Mouse (Mus musculus) lung, embryonic 14.5 days (tissue): ENCODE data around the gene Olfr522. TPM values are rescaled to one million over a fixed set of nuclear protein-coding genes. Genes with fewer than 3 reads are reported as not detected.

ENCODE experiments used
- ATAC-seq: fragments of 200-750 bp; cut with Nextera tagmentation; 2 replicates; pipeline ENCODE4 v1.8.0; 2017; ENCODE audit warnings: mild to moderate bottlenecking, moderate TSS enrichment, moderate library complexity; ENCODE audit not compliant: insufficient read depth
- DNase-seq: peaks from one replicate; pipeline ENCODE4 v3.0.0-alpha.2; 2015
- H3K27ac ChIP-seq: fragments of 300-500 bp; sonication (generic); 2 replicates; pipeline ENCODE4 v1.5.1; 2014; ENCODE audit warnings: low read depth, mild to moderate bottlenecking, moderate library complexity
- H3K27me3 ChIP-seq: fragments of 300-500 bp; sonication (generic); 2 replicates; pipeline ENCODE4 v1.6.1; 2014; ENCODE audit warnings: low read length, control low read depth; ENCODE audit not compliant: insufficient read depth
- H3K36me3 ChIP-seq: fragments of 300-500 bp; sonication (generic); 2 replicates; pipeline ENCODE4 v1.6.1; 2014; ENCODE audit warnings: control low read depth; ENCODE audit not compliant: insufficient read depth
- H3K4me1 ChIP-seq: fragments of 300-500 bp; sonication (generic); 2 replicates; pipeline ENCODE4 v1.6.1; 2014; ENCODE audit warnings: antibody characterized with exemption, control low read depth; ENCODE audit not compliant: insufficient read depth
- H3K4me2 ChIP-seq: fragments of 300-500 bp; sonication (generic); 2 replicates; pipeline ENCODE4 v1.6.1; 2014; ENCODE audit warnings: mild to moderate bottlenecking
- H3K4me3 ChIP-seq: fragments of 300-500 bp; sonication (generic); 2 replicates; pipeline ENCODE4 v1.5.1; 2014; ENCODE audit warnings: low read depth, low read length
- H3K9ac ChIP-seq: fragments of 300-500 bp; sonication (generic); 2 replicates; pipeline ENCODE4 v1.6.1; 2014
- H3K9me3 ChIP-seq: fragments of 300-500 bp; sonication (generic); 2 replicates; pipeline ENCODE4 v1.6.1; 2016; ENCODE audit warnings: low read depth, low read length, control low read depth
- CTCF ChIP-seq: IDR thresholded peaks from 2 replicates; pipeline ENCODE4 v1.5.1; 2016; ENCODE audit warnings: antibody characterized with exemption, low read depth
- WGBS: fragments of 180-500 bp; shearing (Covaris S2); extraction: QIAGEN DNeasy Blood & Tissue Kit; methylation state at CpG from one replicate; pipeline ENCODE4 v1.1.7; 2014; 5-methylcytosine and 5-hydroxymethylcytosine counted together
- polyA plus RNA-seq: library from polyadenylated mRNA; unstranded; fragments of >200 nt; fragmentation: Nextera tagmentation; extraction: Ambion mirVana; gene quantifications from 2 replicates; pipeline ENCODE4 v1.2.1, GENCODE M21; 2014

The Olfr522 gene
- polyA plus RNA-seq, 1 experiment from 2014 or later, result not detected

GRCm38 (mm10) chr7:140186646-140187620 lies 22.4 kb upstream of the Olfr522 start:
- H3K9me3 ChIP-seq, result no peaks in the 10 kb centered on the region
- no peak for ATAC-seq
- 60% methylated on average over 18 of the region's 18 CpGs for WGBS
- H3K4me3 ChIP-seq, result no peak overlapping the region
- DNase-seq, result peak; percentile 18
- H3K9ac ChIP-seq, result no peak overlapping the region
- no peak overlapping the region for H3K27ac ChIP-seq
- H3K27me3 ChIP-seq, result no peaks in the 10 kb centered on the region
- peak; percentile 57 for TF ChIP-seq CTCF
- no peak overlapping the region for H3K4me2 ChIP-seq
- no peaks in the 10 kb centered on the region for H3K36me3 ChIP-seq
- H3K4me1 ChIP-seq, result no peaks in the 10 kb centered on the region

- Histone ChIP-seq H3K4me3 (no peak overlapping the region), H3K36me3 (no peaks in the 10 kb centered on the region), H3K4me2 (no peak overlapping the region), H3K27me3 (no peaks in the 10 kb centered on the region), H3K27ac (no peak overlapping the region), H3K9ac (no peak overlapping the region), H3K9me3 (no peaks in the 10 kb centered on the region), H3K4me1 (no peaks in the 10 kb centered on the region)
- DNase-seq, result no peak
- no peak for TF ChIP-seq CTCF
- WGBS, result 75% methylated on average over 4 of the region's 4 CpGs
- no peak for ATAC-seq
These were observed 19.6 kb upstream of the Olfr522 start for GRCm38 (mm10) chr7:140184206-140184605.

DNA sequence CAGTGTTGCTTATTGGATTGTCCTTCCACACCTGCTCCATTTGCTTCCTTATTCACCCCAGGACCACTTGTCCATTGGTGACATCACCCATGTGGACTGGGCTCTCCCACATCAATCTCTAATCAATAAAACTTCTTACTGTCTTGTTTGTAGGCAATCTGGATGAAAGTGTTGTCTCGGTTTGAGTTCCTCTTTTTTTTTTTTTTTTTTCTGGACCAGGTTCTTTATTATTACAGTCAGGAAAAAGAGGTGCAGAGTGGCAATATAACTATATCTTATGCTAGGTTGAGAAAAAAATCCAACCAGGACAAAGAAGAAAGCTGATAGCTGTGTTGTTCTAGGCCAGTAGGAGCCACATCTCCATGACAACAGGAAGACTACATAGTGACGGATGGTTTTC lies 16.1 kb upstream of the Olfr522 start:
- 66% methylated on average over 2 of the region's 2 CpGs for WGBS
- ATAC-seq (no peak), DNase-seq (no peak)
- no peak overlapping the region for H3K27ac ChIP-seq
- H3K36me3 ChIP-seq, result no peaks in the 10 kb centered on the region
- TF ChIP-seq CTCF, result no peak
- no peaks in the 10 kb centered on the region for H3K27me3 ChIP-seq
- H3K9ac ChIP-seq, result no peak overlapping the region
- H3K9me3 ChIP-seq, result no peaks in the 10 kb centered on the region
- no peak overlapping the region for H3K4me2 ChIP-seq
- H3K4me1 ChIP-seq, result no peaks in the 10 kb centered on the region
- no peak overlapping the region for H3K4me3 ChIP-seq

- H3K9ac ChIP-seq, result no peak overlapping the region
- ATAC-seq (no peak), DNase-seq (no peak)
- H3K4me3 ChIP-seq, result no peak overlapping the region
- H3K27me3 ChIP-seq, result no peaks in the 10 kb centered on the region
- H3K36me3 ChIP-seq, result no peaks in the 10 kb centered on the region
- no peak overlapping the region for H3K27ac ChIP-seq
- no peak overlapping the region for H3K4me2 ChIP-seq
- no peak for TF ChIP-seq CTCF
- H3K4me1 ChIP-seq, result no peaks in the 10 kb centered on the region
- 78% methylated on average over 2 of the region's 2 CpGs for WGBS
- no peaks in the 10 kb centered on the region for H3K9me3 ChIP-seq
These were observed 14.6 kb upstream of the Olfr522 start for GRCm38 (mm10) chr7:140179176-140179575.

DNA sequence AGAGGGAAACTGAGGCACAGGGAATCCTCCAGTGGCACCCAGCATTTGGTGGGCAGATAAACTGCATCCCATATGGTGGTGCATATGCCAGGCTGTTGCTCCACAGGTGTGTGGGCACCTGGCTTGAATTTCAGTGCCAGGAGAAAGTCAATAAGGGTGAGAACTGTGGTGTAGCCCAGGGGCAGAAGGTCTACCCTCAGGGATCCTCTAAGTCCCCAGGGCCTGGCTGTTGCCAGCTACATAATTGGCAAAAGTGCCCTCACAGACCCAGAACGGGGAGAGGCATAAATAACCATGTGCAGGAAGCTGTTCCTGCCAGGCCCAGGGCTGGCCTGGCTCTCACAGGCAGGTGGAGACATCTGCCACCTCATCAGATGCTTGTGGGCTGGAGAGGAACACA lies 8.4 kb upstream of the Olfr522 start, which contains the start of gene Olfr523:
Gene Olfr523, plus strand, starts transcription at position 282 of the 400 bp plus-strand sequence.
- H3K27ac ChIP-seq, result no peak within 1 kb of the TSS
- no peaks in the 10 kb centered on the region for H3K4me1 ChIP-seq
- 43% methylated on average over 1 of the region's 1 CpGs for WGBS
- no peak within 1 kb of the TSS for H3K4me2 ChIP-seq
- no peak for ATAC-seq
- H3K4me3 ChIP-seq, result no peak within 1 kb of the TSS
- H3K36me3 ChIP-seq, result no peaks in the 10 kb centered on the region
- no peak for DNase-seq
- H3K9me3 ChIP-seq, result no peaks in the 10 kb centered on the region
- TF ChIP-seq CTCF, result no peak
- H3K27me3 ChIP-seq, result no peaks in the 10 kb centered on the region
- H3K9ac ChIP-seq, result no peak within 1 kb of the TSS

DNA sequence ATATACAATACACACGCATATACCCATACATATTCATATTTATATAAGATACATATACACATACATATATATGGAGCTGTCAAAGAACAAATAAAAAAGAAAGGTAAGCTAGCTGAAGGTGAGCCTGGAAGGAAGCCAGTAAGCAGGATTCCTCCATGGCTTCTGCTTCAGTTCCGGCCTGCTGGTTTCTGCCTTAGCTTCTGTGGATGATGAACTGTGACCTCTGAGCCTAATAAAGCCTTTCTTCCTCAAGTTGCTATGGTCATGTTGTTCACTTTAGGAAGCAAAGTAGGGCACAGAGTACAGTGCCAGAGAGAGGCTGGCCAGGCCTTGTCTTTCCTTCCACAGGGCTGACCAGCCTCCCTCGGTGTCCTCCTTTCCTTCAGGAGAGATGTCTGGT lies 6.3 kb upstream of the Olfr522 start:
- TF ChIP-seq CTCF, result no peak
- 91% methylated on average over 3 of the region's 3 CpGs for WGBS
- H3K27ac ChIP-seq, result no peak overlapping the region
- ATAC-seq (no peak), DNase-seq (no peak)
- no peaks in the 10 kb centered on the region for H3K36me3 ChIP-seq
- H3K4me3 ChIP-seq, result no peak overlapping the region
- no peak overlapping the region for H3K9ac ChIP-seq
- no peaks in the 10 kb centered on the region for H3K27me3 ChIP-seq
- no peaks in the 10 kb centered on the region for H3K9me3 ChIP-seq
- no peak overlapping the region for H3K4me2 ChIP-seq
- no peaks in the 10 kb centered on the region for H3K4me1 ChIP-seq

GRCm38 (mm10) chr7:140169386-140169785 lies 4.8 kb upstream of the Olfr522 start:
- Histone ChIP-seq H3K4me1 (no peaks in the 10 kb centered on the region), H3K9me3 (no peaks in the 10 kb centered on the region), H3K27me3 (no peaks in the 10 kb centered on the region), H3K4me2 (no peak overlapping the region), H3K27ac (no peak overlapping the region), H3K4me3 (no peak overlapping the region), H3K36me3 (no peaks in the 10 kb centered on the region), H3K9ac (no peak overlapping the region)
- WGBS, result 50% methylated on average over 4 of the region's 4 CpGs
- ATAC-seq (no peak), DNase-seq (no peak)
- no peak for TF ChIP-seq CTCF
